Mouse (Mus musculus) cerebellum, adult 2 months (tissue): ENCODE measurements around the gene Nfe2l2.

Experiments used
- CTCF ChIP-seq: fragments of 200-500 bp; IDR thresholded peaks from 2 replicates; pipeline ENCODE4 v1.5.1; 2011; ENCODE audit warnings: low read depth, mild to moderate bottlenecking, control low read depth, low read length, moderate library complexity, borderline replicate concordance; ENCODE audit not compliant: insufficient read depth
- POLR2A ChIP-seq: fragments of 200-500 bp; IDR thresholded peaks from 2 replicates; pipeline ENCODE4 v1.6.1; 2011; ENCODE audit warnings: low read length, control low read depth, borderline replicate concordance; ENCODE audit not compliant: insufficient read depth

GRCm38 (mm10) chr2:75714766-75715165 lies 10.3 kb upstream of the Nfe2l2 start:
- TF ChIP-seq CTCF (no peak), POLR2A (no peak)
